Mouse (Mus musculus) small intestine, adult 2 months (tissue): ENCODE results near the gene Polg.

ENCODE experiments used
- CTCF ChIP-seq: fragments of 200-500 bp; IDR thresholded peaks from 2 replicates; pipeline ENCODE4 v1.5.1; 2012; ENCODE audit warnings: low read depth, mild to moderate bottlenecking, control low read depth, inconsistent platforms, low read length, moderate library complexity, mixed read lengths; ENCODE audit not compliant: insufficient replicate concordance, insufficient read length; ENCODE audit errors: extremely low read depth
- POLR2A ChIP-seq: fragments of 200-500 bp; IDR thresholded peaks from 2 replicates; pipeline ENCODE4 v1.6.1; 2012; ENCODE audit warnings: low read depth, mild to moderate bottlenecking, control low read depth, inconsistent platforms, low read length, moderate library complexity

DNA sequence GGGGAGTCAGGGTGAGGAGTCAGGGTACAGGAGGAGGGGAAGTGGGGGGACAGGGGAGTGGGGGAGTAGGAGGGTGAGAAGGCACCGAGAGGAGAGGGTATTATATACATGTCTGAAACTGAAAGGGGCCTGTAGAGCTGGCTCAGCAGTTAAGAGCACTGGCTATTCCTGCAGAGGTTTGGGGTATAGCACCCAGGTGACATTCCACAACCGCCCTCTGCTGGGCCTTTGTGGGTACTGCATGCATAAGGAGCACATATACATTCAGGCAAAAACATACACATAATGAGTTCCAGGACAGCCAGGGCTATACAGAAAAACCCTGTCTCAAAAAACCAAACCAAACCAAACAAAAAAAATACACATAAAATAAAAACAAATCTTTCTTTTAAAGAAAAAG lies 6.6 kb upstream of the Polg start:
- TF ChIP-seq POLR2A (no peak), CTCF (peak; percentile 40; the same call in 1 of the 2 replicates)
